Mouse (Mus musculus) hindbrain, embryonic 13.5 days (tissue): ENCODE data around the gene Snx18. TPM values are rescaled to one million over a fixed set of nuclear protein-coding genes. Genes with fewer than 3 reads are reported as not detected.

Source experiments
- ATAC-seq: fragments of 200-750 bp; cut with Nextera tagmentation; 2 replicates; pipeline ENCODE4 v1.8.0; 2017; ENCODE audit warnings: moderate TSS enrichment; ENCODE audit not compliant: low FRiP score
- H3K27ac ChIP-seq: fragments of 300-500 bp; sonication (generic); 2 replicates; pipeline ENCODE4 v1.5.1; 2015; ENCODE audit warnings: inconsistent platforms, mild to moderate bottlenecking, moderate library complexity
- H3K27me3 ChIP-seq: fragments of 300-500 bp; sonication (generic); 2 replicates; pipeline ENCODE4 v1.6.1; 2015; ENCODE audit warnings: mild to moderate bottlenecking, inconsistent platforms
- H3K36me3 ChIP-seq: fragments of 300-500 bp; sonication (generic); 2 replicates; pipeline ENCODE4 v1.6.1; 2015; ENCODE audit warnings: mild to moderate bottlenecking, inconsistent platforms
- H3K4me1 ChIP-seq: fragments of 300-500 bp; sonication (generic); replicated peaks from 2 replicates; pipeline ENCODE4 v1.6.1; 2015; ENCODE audit warnings: inconsistent platforms
- H3K4me2 ChIP-seq: fragments of 300-500 bp; sonication (generic); 2 replicates; pipeline ENCODE4 v1.6.1; 2015; ENCODE audit warnings: inconsistent platforms, mild to moderate bottlenecking, moderate library complexity
- H3K4me3 ChIP-seq: fragments of 300-500 bp; sonication (generic); 2 replicates; pipeline ENCODE4 v1.5.1; 2015; ENCODE audit warnings: mild to moderate bottlenecking, inconsistent platforms
- H3K9ac ChIP-seq: fragments of 300-500 bp; sonication (generic); 2 replicates; pipeline ENCODE4 v1.6.1; 2015; ENCODE audit warnings: mild to moderate bottlenecking, inconsistent platforms
- H3K9me3 ChIP-seq: fragments of 300-500 bp; sonication (generic); 2 replicates; pipeline ENCODE4 v1.6.1; 2016; ENCODE audit warnings: inconsistent platforms
- WGBS: fragments of 180-500 bp; shearing (Covaris S2); methylation state at CpG from one replicate; pipeline ENCODE4 v1.1.7; 2015; 5-methylcytosine and 5-hydroxymethylcytosine counted together
- polyA plus RNA-seq: library from polyadenylated mRNA; unstranded; fragments of >200 nt; fragmentation: Nextera tagmentation; extraction: Ambion mirVana; gene quantifications from 2 replicates; pipeline ENCODE4 v1.2.1, GENCODE M21; 2015

The Snx18 gene
- polyA plus RNA-seq, 1 experiment from 2014 or later, result 10.8 TPM

GRCm38 (mm10) chr13:113613882-113614281, 4.5 kb downstream of the Snx18 start:
- H3K36me3 ChIP-seq, result no peaks in the 10 kb centered on the region
- ATAC-seq, result no peak
- 37% methylated on average over 10 of the region's 10 CpGs for WGBS
- peaks cover 77% of the 10 kb centered on the region for H3K4me1 ChIP-seq
- H3K4me2 ChIP-seq, result peak overlapping the region; percentile 90
- peak overlapping the region; percentile 56; the same call in 1 of the 2 replicates for H3K9ac ChIP-seq
- peak overlapping the region; percentile 88 for H3K4me3 ChIP-seq
- H3K27ac ChIP-seq, result no peak overlapping the region
- H3K27me3 ChIP-seq, result peaks cover 3% of the 10 kb centered on the region; the same call in 1 of the 2 replicates
- H3K9me3 ChIP-seq, result no peaks in the 10 kb centered on the region

- WGBS, result 22% methylated on average over 12 of the region's 12 CpGs
- Histone ChIP-seq H3K9me3 (no peaks in the 10 kb centered on the region), H3K9ac (peak overlapping the region; percentile 56; the same call in 1 of the 2 replicates), H3K36me3 (no peaks in the 10 kb centered on the region), H3K27me3 (peaks cover 3% of the 10 kb centered on the region; the same call in 1 of the 2 replicates), H3K4me1 (peaks cover 80% of the 10 kb centered on the region), H3K27ac (peak overlapping the region; percentile 40; the same call in 1 of the 2 replicates), H3K4me3 (peak overlapping the region; percentile 88), H3K4me2 (peak overlapping the region; percentile 90)
- ATAC-seq, result no peak
Observed at GRCm38 (mm10) chr13:113613341-113613740, 5.0 kb downstream of the Snx18 start.

- Histone ChIP-seq H3K9ac (no peak overlapping the region; the same call in 1 of the 2 replicates), H3K9me3 (no peaks in the 10 kb centered on the region), H3K4me2 (peak overlapping the region; percentile 90), H3K36me3 (no peaks in the 10 kb centered on the region), H3K27ac (0 out of 2 replicates have a peak overlapping the region, but pooled peaks have one; percentile 40), H3K27me3 (peaks cover 3% of the 10 kb centered on the region; the same call in 1 of the 2 replicates), H3K4me3 (peak overlapping the region; percentile 88; the same call in 1 of the 2 replicates), H3K4me1 (peaks cover 87% of the 10 kb centered on the region)
- 69% methylated on average over 24 of the region's 24 CpGs for WGBS
- no peak for ATAC-seq
Observed at GRCm38 (mm10) chr13:113612141-113612950, 6.0 kb downstream of the Snx18 start.

- Histone ChIP-seq H3K4me2 (peak overlapping the region; percentile 11; the same call in 1 of the 2 replicates), H3K36me3 (no peaks in the 10 kb centered on the region; the same call in 1 of the 2 replicates), H3K27me3 (no peaks in the 10 kb centered on the region), H3K4me1 (peaks cover 84% of the 10 kb centered on the region), H3K27ac (no peak overlapping the region), H3K4me3 (no peak overlapping the region), H3K9me3 (no peaks in the 10 kb centered on the region), H3K9ac (peak overlapping the region; percentile 39)
- ATAC-seq, result no peak
- WGBS, result 48% methylated on average over 13 of the region's 13 CpGs
Observed at GRCm38 (mm10) chr13:113610732-113611500, 7.4 kb downstream of the Snx18 start.

GRCm38 (mm10) chr13:113609429-113609828, 8.9 kb downstream of the Snx18 start:
- 89% methylated on average over 3 of the region's 3 CpGs for WGBS
- no peak overlapping the region for H3K4me3 ChIP-seq
- H3K4me1 ChIP-seq, result peaks cover 77% of the 10 kb centered on the region
- no peak overlapping the region for H3K27ac ChIP-seq
- H3K4me2 ChIP-seq, result no peak overlapping the region
- H3K9me3 ChIP-seq, result no peaks in the 10 kb centered on the region
- H3K36me3 ChIP-seq, result no peaks in the 10 kb centered on the region; the same call in 1 of the 2 replicates
- ATAC-seq, result no peak
- no peaks in the 10 kb centered on the region for H3K27me3 ChIP-seq
- H3K9ac ChIP-seq, result no peak overlapping the region

GRCm38 (mm10) chr13:113607821-113608220, 10.5 kb downstream of the Snx18 start:
- Histone ChIP-seq H3K36me3 (no peaks in the 10 kb centered on the region; the same call in 1 of the 2 replicates), H3K4me2 (no peak overlapping the region), H3K27ac (no peak overlapping the region), H3K27me3 (no peaks in the 10 kb centered on the region), H3K4me1 (peaks cover 76% of the 10 kb centered on the region), H3K9me3 (no peaks in the 10 kb centered on the region), H3K9ac (no peak overlapping the region), H3K4me3 (no peak overlapping the region)
- WGBS, result 66% methylated on average over 4 of the region's 4 CpGs
- ATAC-seq, result no peak

- Histone ChIP-seq H3K4me1 (peaks cover 72% of the 10 kb centered on the region), H3K27me3 (no peaks in the 10 kb centered on the region), H3K36me3 (no peaks in the 10 kb centered on the region; the same call in 1 of the 2 replicates), H3K27ac (no peak overlapping the region), H3K4me3 (no peak overlapping the region), H3K4me2 (no peak overlapping the region), H3K9me3 (no peaks in the 10 kb centered on the region), H3K9ac (no peak overlapping the region)
- 93% methylated on average over 7 of the region's 7 CpGs for WGBS
- no peak for ATAC-seq
Observed at GRCm38 (mm10) chr13:113607371-113607770, 11.0 kb downstream of the Snx18 start.

- Histone ChIP-seq H3K27me3 (no peaks in the 10 kb centered on the region), H3K4me1 (peaks cover 67% of the 10 kb centered on the region), H3K36me3 (no peaks in the 10 kb centered on the region; the same call in 1 of the 2 replicates), H3K4me3 (no peak overlapping the region), H3K9me3 (no peaks in the 10 kb centered on the region), H3K9ac (no peak overlapping the region), H3K4me2 (no peak overlapping the region), H3K27ac (no peak overlapping the region)
- 91% methylated on average over 18 of the region's 18 CpGs for WGBS
- ATAC-seq, result no peak
Observed at GRCm38 (mm10) chr13:113606741-113607358, 11.5 kb downstream of the Snx18 start.

- Histone ChIP-seq H3K4me1 (peaks cover 60% of the 10 kb centered on the region), H3K9me3 (no peaks in the 10 kb centered on the region), H3K4me2 (no peak overlapping the region), H3K36me3 (no peaks in the 10 kb centered on the region; the same call in 1 of the 2 replicates), H3K4me3 (no peak overlapping the region), H3K9ac (no peak overlapping the region), H3K27ac (no peak overlapping the region), H3K27me3 (no peaks in the 10 kb centered on the region)
- 91% methylated on average over 14 of the region's 14 CpGs for WGBS
- no peak for ATAC-seq
Observed at GRCm38 (mm10) chr13:113606131-113606530, 12.2 kb downstream of the Snx18 start.

GRCm38 (mm10) chr13:113605693-113606092, 12.7 kb downstream of the Snx18 start:
- WGBS, result 93% methylated on average over 10 of the region's 10 CpGs
- Histone ChIP-seq H3K9ac (no peak overlapping the region), H3K4me1 (peaks cover 55% of the 10 kb centered on the region), H3K4me3 (no peak overlapping the region), H3K36me3 (no peaks in the 10 kb centered on the region; the same call in 1 of the 2 replicates), H3K4me2 (no peak overlapping the region), H3K9me3 (no peaks in the 10 kb centered on the region), H3K27me3 (no peaks in the 10 kb centered on the region), H3K27ac (no peak overlapping the region)
- no peak for ATAC-seq

- H3K9ac ChIP-seq, result no peak overlapping the region
- no peaks in the 10 kb centered on the region for H3K9me3 ChIP-seq
- H3K36me3 ChIP-seq, result no peaks in the 10 kb centered on the region; the same call in 1 of the 2 replicates
- no peak overlapping the region for H3K4me3 ChIP-seq
- H3K27me3 ChIP-seq, result no peaks in the 10 kb centered on the region
- H3K27ac ChIP-seq, result no peak overlapping the region
- H3K4me1 ChIP-seq, result peaks cover 48% of the 10 kb centered on the region
- no peak for ATAC-seq
- H3K4me2 ChIP-seq, result no peak overlapping the region
- WGBS, result 75% methylated on average over 6 of the region's 6 CpGs
Observed at GRCm38 (mm10) chr13:113604321-113604720, 14.0 kb downstream of the Snx18 start.
